Comparison of ENCODE assay signal across 20 mouse cellular contexts in the genomic region with DNA sequence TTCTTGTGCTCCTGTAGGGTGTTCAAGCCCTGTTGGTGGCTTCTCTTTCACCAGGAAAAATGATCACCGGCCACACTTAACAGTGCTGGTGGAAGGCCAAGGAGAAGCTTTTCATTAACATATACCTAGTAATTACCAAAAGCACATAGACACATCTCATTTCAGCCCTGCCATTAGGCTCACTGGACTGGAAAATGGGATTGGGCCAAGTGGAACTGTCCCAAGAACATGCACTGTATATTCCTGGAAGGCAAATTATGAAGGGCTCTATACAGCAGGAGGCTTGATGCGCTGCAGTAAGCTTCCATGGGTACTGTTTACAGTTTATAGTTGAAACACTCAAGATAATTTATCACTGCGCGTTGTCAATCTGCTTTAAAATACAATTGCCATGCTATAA.
DNase-seq lines count a peak whose midpoint lies in the region; ATAC-seq lines count a peak whose summit lies in the region.
"Had no signal": no experiment of that assay in that cellular context is flagged by ENCODE, and none has a peak within 500 bp of the region (broad histone marks: within the 10 kb centered on the region; RNA-seq: fewer than 3 reads in every experiment).

No protein-coding gene starts in this region.

- no peaks in the 10 kb centered on the region for H3K27me3 ChIP-seq in neural tube, embryonic 12.5 days (replicated peaks)
- H3K27me3 ChIP-seq in neural tube, embryonic 15.5 days (replicated peaks), result no peaks in the 10 kb centered on the region
- H3K27me3 ChIP-seq: limb, embryonic 15.5 days; liver, embryonic 15.5 days; midbrain, embryonic 12.5 days; stomach, embryonic 15.5 days had no signal

- H3K4me2 ChIP-seq in neural tube, embryonic 12.5 days (replicated peaks), result no peak overlapping the region
- no peak overlapping the region for H3K4me2 ChIP-seq in neural tube, embryonic 15.5 days
- H3K4me2 ChIP-seq: limb, embryonic 15.5 days; liver, embryonic 15.5 days; midbrain, embryonic 12.5 days; stomach, embryonic 15.5 days had no signal

- no peak overlapping the region for H3K27ac ChIP-seq in neural tube, embryonic 12.5 days
- no peak overlapping the region for H3K27ac ChIP-seq in neural tube, embryonic 15.5 days (replicated peaks)
- H3K27ac ChIP-seq: forebrain, embryonic 10.5 days; limb, embryonic 15.5 days; liver, embryonic 15.5 days; midbrain, embryonic 12.5 days; stomach, embryonic 15.5 days had no signal

- no peaks in the 10 kb centered on the region for H3K4me1 ChIP-seq in neural tube, embryonic 12.5 days
- H3K4me1 ChIP-seq in neural tube, embryonic 15.5 days, result 0 out of 2 replicates have a peak, but pooled peaks cover 3% of the 10 kb centered on the region
- H3K4me1 ChIP-seq: forebrain, embryonic 10.5 days; limb, embryonic 15.5 days; liver, embryonic 15.5 days; stomach, embryonic 15.5 days had no signal

- peak; percentile 3 for DNase-seq in kidney, adult 18-20 months
- no peak for DNase-seq in kidney, postnatal 10 days
- DNase-seq in cerebellum, adult 18-20 months, result peak; percentile 31 to 32
- peak; percentile 71 to 80 for DNase-seq in cerebellum, postnatal 25 days
- no peak for DNase-seq in layer of hippocampus, adult 9-10 months (ENCODE audit: low spot score)
- no peak for DNase-seq in adrenal gland, adult 2 months
- DNase-seq: gastrocnemius, postnatal 14 days; heart, adult 18-20 months; heart, postnatal 36 days; retina, postnatal 1 day; thymus, adult 18-20 months; thymus, postnatal 4 days had no signal

- H3K4me3 ChIP-seq in neural tube, embryonic 12.5 days, result no peak overlapping the region
- H3K4me3 ChIP-seq in neural tube, embryonic 15.5 days (replicated peaks), result no peak overlapping the region
- H3K4me3 ChIP-seq: forebrain, embryonic 10.5 days; limb, embryonic 15.5 days; liver, embryonic 15.5 days; midbrain, embryonic 12.5 days; stomach, embryonic 15.5 days had no signal

- ATAC-seq in neural tube, embryonic 12.5 days (ENCODE audit: low FRiP score, low read depth), result 0 out of 2 replicates have a peak, but pooled peaks have one; percentile 13
- no peak for ATAC-seq in neural tube, embryonic 15.5 days (ENCODE audit: low FRiP score)
- ATAC-seq: inflammation-experienced regulatory T-cells, adult 6 months had no signal

- 82% methylated on average over 4 of the region's 4 CpGs for WGBS in neural tube, embryonic 12.5 days
- WGBS in neural tube, embryonic 15.5 days, result 60% methylated on average over 4 of the region's 4 CpGs

- H3K9me3 ChIP-seq in neural tube, embryonic 12.5 days, result no peaks in the 10 kb centered on the region
- H3K9me3 ChIP-seq in neural tube, embryonic 15.5 days (replicated peaks), result no peaks in the 10 kb centered on the region
- H3K9me3 ChIP-seq: forebrain, embryonic 10.5 days; limb, embryonic 15.5 days; liver, embryonic 15.5 days; midbrain, embryonic 12.5 days; stomach, embryonic 15.5 days had no signal

- H3K9ac ChIP-seq in neural tube, embryonic 12.5 days, result no peak overlapping the region
- no peak overlapping the region for H3K9ac ChIP-seq in neural tube, embryonic 15.5 days (replicated peaks)
- H3K9ac ChIP-seq: limb, embryonic 15.5 days; liver, embryonic 15.5 days; midbrain, embryonic 12.5 days; stomach, embryonic 15.5 days had no signal

- H3K36me3 ChIP-seq in neural tube, embryonic 12.5 days, result no peaks in the 10 kb centered on the region
- no peaks in the 10 kb centered on the region for H3K36me3 ChIP-seq in neural tube, embryonic 15.5 days
- H3K36me3 ChIP-seq: forebrain, embryonic 10.5 days; limb, embryonic 15.5 days; liver, embryonic 15.5 days; midbrain, embryonic 12.5 days; stomach, embryonic 15.5 days had no signal

Comparison
In these comparisons a context has a peak if more than half of its experiments do, and no peak if none do; other contexts are left out.
1. DNase-seq: peak in kidney, adult 18-20 months (single experiment), cerebellum, adult 18-20 months (2 of 2) and cerebellum, postnatal 25 days (2 of 2); none in kidney, postnatal 10 days (single experiment), layer of hippocampus, adult 9-10 months (single experiment) and adrenal gland, adult 2 months (single experiment).